Mouse (Mus musculus): ENCODE results near the gene Opcml.

DNA sequence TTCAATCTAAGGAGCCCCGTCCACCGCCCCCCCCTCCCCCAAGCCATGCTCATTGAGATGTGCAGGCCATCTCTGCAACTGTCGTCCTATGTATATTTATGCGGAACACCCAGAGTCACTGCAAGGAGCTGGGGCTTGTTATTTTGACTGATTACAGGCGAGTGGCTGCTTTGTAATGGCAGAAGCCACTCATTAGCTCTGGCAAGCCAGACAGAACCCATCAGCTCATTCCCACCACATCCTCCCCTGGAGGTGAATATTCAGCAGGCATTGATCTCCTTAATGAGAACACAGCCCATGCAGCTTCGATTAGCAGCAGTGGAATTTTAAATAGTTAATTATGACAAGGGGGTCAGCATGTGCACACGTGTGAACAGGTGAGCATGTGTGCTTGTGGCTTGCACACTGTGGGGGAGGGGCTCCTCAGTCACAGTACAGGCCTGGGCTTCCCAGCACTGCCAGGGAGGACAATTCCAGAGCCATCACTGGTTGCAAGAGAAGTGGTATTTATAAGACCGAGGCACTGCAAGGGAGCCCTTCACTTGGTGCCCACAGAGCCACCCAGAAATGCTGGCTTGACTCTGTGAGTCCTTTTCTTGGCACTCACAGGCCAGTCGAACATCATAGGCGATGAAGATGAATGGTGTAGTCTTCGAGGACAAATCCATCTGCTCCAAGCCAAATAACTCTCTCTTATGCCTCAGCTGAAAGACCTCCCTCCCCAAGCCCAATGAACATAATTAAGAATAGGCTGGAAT lies 516.0 kb downstream of the Opcml start:
- TF ChIP-seq CTCF (IDR thresholded peaks at IDR 0.05; ENCODE audit: low read depth, low read length), result no peak
- no peak for TF ChIP-seq POLR2AphosphoS5 (IDR thresholded peaks at IDR 0.05; ENCODE audit: insufficient replicate concordance, low read depth, low read length)
- TF ChIP-seq GATA1 (IDR thresholded peaks at IDR 0.05; ENCODE audit: borderline replicate concordance, low read length), result no peak
- TF ChIP-seq TAL1 (conservative IDR thresholded peaks at IDR 0.05; ENCODE audit: low read depth, low read length), result no peak

Measured in G1E (cell line).